Mouse (Mus musculus) lung, postnatal 25 days (tissue): ENCODE measurements at regions not wholly inside any gene's neighbourhood (a gene's known extent, or its start where the extent isn't known, plus 50 kb on each side); places are given as distances from the start of the nearest gene placed in this dataset.

Experiments used
- DNase-seq: peaks from one replicate; pipeline ENCODE4 v3.0.0; 2022; ENCODE audit warnings: low spot score

- DNase-seq: no peak
Observed at GRCm38 (mm10) chr13:72023666-72024065, 60.1 kb upstream of the Irx1 start.

DNA sequence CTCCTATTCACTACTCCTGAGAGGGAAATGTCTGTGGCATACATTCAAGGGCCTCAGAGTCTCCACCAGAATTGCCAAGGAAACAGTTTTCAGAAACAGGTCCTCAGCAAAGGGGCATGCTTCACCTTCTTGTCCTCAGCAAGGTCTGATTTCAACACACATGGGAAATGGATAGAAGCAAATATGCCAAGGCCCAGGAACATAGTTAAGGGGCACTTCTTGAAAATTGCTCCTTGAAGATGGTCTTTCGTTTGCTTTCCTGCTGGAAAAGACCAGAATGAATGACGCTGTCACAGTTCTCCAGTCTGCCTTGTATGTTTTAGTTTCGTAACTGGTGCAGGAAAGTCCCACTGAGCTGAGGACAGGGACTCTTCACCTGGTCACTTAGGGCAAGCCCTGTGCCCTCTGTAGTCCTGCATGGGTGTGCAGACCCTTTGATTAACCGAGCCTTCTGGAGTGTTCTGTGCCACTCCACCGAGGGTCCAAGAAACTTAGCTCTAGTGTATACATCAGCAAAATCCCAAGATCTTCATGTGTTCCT is 80.5 kb upstream of the Irx1 start:
- DNase-seq: peak; percentile 71

GRCm38 (mm10) chr13:72056469-72056868 is 92.9 kb upstream of the Irx1 start:
- no peak for DNase-seq

DNA sequence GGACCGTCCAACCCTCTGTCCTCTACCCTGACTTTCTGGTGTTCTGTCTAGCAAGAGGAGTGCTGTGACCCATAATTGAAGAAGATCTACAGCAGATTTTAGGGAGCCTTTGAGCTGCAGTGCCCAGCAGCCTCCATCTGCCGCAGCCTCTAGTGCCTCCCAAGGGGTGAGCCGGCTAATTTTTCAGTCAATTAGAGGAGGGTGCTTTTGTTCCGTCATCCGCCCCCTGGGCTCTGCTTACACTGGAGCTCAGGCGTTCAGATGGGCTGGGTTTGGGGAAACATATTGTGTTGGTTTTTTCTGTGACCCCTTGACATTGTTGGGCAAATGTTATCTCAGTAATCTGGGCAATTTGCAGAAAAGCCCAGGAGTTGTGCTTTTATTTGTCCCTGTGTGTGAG is 98.1 kb upstream of the Irx1 start:
- DNase-seq: no peak

GRCm38 (mm10) chr13:72063278-72063761 is 99.8 kb upstream of the Irx1 start:
- DNase-seq: no peak

GRCm38 (mm10) chr13:72096585-72096984 is 133.1 kb upstream of the Irx1 start:
- peak; percentile 19 for DNase-seq

DNA sequence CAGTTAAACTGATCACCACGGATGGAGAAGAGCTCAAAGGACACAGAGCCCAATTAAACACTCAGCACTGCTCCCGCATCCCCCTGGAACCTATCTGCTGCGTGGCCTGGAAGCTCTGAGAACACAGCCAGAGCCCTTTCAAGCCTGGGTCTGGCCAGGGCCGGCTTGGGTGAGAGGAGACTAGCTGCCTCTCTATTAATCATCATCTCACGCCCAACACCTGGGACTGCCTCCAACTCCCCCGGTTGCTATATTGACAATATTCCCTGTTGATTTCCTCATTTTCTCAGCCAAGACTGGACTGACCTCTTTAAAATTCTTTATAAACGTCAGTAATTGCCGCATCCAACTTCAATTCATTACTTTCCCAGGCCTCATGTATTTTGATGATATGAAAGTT is 133.7 kb upstream of the Irx1 start:
- DNase-seq: no peak

- DNase-seq: no peak
Observed at GRCm38 (mm10) chr13:72097811-72098210, 134.3 kb upstream of the Irx1 start.

GRCm38 (mm10) chr13:72100741-72101140 is 137.2 kb upstream of the Irx1 start:
- no peak for DNase-seq

DNA sequence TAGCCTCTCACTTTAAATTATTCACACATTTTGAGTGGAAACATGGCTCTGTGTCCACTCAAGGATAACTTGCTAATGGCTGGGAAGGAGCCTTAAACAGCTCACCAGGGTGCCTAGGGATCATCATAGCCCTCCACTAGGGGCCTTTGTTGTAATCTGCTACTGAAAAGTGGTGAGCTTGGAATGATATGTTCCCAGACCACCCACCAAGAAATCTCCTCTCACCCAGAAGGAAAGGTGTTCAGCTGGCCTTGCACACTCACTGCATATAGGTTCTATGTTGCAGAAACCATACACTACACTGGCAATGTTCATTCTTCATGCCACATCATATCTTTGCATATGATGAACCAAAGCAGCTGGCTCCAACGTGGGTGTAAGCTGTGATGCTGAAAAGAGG is 145.1 kb upstream of the Irx1 start:
- DNase-seq: no peak

GRCm38 (mm10) chr13:72113942-72114341 is 150.4 kb upstream of the Irx1 start:
- DNase-seq: no peak

- DNase-seq: no peak
Observed at GRCm38 (mm10) chr13:72114776-72115663, 151.5 kb upstream of the Irx1 start.

DNA sequence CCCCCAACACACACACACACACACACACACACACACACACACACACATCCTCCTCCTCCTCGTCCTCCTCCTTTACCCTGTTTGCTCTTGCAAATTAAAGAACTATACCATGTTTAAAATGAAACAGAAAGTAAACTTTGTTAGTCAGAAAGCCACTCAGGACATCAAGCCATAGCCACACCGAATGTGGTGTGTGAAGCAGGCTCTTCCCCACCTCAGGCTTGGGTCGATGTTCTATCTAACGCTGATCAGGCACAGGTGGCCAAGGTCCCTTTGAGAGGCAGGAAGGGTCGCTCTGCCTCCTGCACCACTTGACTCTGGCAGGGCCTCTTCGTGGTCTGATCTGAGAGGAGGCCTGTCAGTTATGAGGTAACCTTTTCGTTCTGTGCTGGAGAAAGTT is 156.9 kb upstream of the Irx1 start:
- DNase-seq: no peak

DNA sequence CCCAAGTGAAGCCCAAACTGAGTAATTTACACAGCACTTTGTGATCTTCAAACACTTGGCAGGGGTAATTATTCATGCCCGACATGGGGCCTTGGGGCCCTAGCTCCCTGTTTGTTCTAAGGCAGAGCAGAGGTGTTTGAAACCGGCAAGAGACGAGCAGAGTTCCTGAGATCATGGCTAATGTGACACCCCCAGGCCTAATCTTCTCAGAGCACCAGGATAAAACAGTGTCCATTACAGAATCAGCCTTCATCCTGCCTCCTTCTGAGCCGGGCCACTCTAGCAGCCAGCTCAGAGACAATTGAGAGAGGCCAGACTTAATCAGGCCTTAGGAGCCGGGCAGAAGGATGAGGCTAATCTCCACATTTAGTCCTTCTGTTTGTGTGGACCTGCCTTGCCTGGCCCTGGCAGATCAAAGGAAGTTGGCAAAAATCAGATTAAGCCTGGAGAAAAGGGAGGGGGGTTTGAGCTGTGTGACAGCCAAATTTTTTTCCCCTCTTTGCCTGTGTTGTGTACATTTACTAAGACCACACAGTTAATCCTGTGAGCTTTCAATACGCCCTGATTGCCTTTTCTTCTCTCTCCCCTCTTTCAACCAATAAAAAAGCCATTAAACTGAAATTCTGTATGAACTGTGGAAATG is 157.5 kb upstream of the Irx1 start:
- DNase-seq: no peak

DNA sequence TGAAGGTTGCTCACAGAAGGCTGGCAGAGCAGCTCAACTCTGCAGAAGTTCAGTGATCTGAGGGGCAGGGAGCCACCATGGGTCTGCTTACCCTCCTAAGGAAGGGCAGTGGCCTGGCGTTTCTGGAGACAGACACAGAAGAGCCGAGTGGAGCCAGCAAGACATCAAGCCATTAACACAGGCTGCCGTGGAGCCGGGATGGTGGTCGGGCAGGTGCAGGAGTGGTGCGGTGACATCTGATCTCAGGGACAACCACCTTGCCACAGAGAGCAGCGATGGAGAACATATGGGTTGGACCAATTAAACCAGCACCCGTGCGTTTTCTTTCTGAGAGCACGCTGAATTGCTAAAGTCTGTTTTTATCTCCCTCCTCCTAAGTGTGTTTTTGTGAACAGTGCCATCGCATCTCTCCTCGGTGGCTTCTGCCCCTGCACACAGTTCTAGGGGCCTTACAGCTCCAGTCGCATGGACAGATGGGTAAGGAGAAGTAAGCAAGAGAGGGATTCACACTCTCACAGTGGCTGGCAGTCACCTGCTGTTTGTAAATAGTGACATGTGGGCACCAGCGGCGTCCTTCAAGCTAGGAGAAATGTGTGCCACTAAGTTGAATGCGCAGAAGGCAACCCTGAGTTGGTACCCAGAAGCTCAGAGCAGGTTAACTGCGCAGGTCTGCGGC is 158.2 kb upstream of the Irx1 start:
- no peak for DNase-seq

DNA sequence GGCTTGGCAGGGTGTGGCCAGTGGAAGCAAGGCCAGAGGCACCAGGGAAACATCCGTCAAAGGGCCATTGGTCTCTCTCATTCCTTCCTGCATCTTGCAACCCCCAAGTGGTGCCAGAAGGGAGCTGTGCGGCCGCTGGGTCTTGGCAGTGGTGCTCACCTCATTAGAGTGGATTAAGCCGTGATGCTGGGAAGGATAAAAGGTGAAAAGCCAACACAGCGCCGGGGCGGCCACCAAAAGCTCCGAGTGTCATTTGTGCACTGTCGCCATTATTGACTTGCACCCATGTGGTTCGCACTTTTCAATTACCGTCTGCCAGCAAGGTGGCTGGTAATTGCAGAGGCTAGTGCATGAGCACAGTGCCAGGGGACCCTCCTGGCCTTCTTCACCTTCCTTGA is 158.7 kb upstream of the Irx1 start:
- DNase-seq: no peak

GRCm38 (mm10) chr13:72128306-72128705 is 164.8 kb upstream of the Irx1 start:
- DNase-seq: no peak

DNA sequence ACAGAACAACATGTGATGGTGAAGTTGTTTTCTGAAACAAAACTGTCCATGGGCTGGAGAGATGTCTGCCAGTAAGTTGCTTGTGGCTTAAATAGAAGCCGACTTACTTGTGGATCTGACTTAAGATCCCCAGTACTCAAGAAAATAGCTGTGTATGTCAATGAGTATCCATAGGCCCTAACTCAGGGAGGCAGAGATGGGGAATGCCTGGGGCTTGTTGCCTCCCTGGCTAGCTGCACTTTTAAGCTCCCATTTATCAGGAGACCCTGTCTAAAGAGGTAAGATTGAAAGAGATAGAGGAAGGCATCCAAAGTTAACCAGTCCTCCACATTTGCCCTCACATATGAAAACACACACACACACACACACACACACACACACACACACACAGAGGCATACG is 167.8 kb upstream of the Irx1 start:
- DNase-seq: no peak

DNA sequence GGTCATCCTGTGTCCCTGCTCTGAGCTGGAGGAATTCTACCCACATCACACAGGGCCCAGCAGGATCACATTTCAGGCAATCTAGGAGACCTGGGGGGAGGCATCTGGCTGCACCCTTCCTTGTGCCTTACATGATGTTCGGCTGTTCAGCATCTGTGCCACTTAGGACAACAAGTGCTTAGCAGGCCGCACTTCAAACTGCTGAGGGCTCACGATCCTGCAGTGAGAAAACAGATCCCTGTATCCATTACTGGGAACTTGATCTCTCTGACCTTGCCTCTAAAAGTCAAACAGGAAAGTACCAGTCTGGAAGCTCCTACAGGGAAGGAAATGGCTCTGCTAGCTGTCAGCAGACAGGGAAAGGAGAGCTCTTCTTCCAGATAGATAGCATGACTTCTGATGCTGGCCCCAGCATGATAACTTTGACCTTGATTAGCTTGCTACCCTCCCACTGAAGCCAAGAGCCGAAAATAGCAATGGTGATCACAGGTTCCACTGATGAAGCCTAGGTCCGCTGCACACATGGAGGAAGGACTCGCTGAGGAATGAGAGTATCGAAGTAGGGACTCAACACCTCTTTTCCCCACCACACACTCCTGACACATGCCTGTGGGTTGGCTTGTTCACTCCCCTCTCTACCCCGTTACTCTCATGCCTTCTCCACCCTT is 170.7 kb upstream of the Irx1 start:
- DNase-seq: no peak

- peak; percentile 27 for DNase-seq
Observed at GRCm38 (mm10) chr13:72166225-72166624, 202.7 kb upstream of the Irx1 start.

GRCm38 (mm10) chr13:72167434-72167833 is 203.9 kb upstream of the Irx1 start:
- DNase-seq: no peak

DNA sequence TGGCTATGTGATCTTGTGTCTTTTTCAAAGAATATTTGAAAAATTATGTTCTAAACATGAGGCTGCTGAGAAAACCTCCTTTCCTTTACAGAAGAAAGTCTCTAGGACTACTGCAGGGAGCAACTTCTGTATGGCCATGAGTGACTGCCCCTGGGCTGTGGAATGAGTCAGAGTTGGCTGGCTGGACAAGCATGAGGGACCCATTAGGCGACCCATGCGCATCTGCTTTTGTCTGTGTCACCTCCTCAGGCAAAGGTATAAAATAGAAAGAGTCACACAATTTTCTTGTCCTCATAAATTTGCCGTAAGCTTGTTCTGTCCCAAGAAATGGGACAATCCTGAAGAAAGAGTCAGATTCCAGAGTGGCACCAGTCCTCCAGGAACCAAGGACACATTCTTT is 220.1 kb upstream of the Irx1 start:
- DNase-seq: no peak
